Mouse (Mus musculus) forebrain, embryonic 16.5 days (tissue): ENCODE results near the gene Sox2. TPM values are rescaled to one million over a fixed set of nuclear protein-coding genes. Genes with fewer than 3 reads are reported as not detected.

ENCODE experiments used
- ATAC-seq: fragments of 200-750 bp; cut with Nextera tagmentation; 2 replicates; pipeline ENCODE4 v1.8.0; 2017; ENCODE audit warnings: mild to moderate bottlenecking, moderate library complexity
- H3K27ac ChIP-seq: fragments of 300-500 bp; sonication (generic); 2 replicates; pipeline ENCODE4 v1.5.1; 2014; ENCODE audit warnings: low read length, control low read depth
- H3K27me3 ChIP-seq: fragments of 300-500 bp; sonication (generic); replicated peaks from 2 replicates; pipeline ENCODE4 v1.6.1; 2014; ENCODE audit warnings: low read length; ENCODE audit not compliant: control insufficient read depth, insufficient read depth
- H3K36me3 ChIP-seq: fragments of 300-500 bp; sonication (generic); 2 replicates; pipeline ENCODE4 v1.6.1; 2014; ENCODE audit not compliant: control insufficient read depth, insufficient read depth
- H3K4me1 ChIP-seq: fragments of 300-500 bp; sonication (generic); replicated peaks from 2 replicates; pipeline ENCODE4 v1.6.1; 2014; ENCODE audit warnings: low read length; ENCODE audit not compliant: control insufficient read depth, insufficient read depth
- H3K4me2 ChIP-seq: fragments of 300-500 bp; sonication (generic); 2 replicates; pipeline ENCODE4 v1.6.1; 2014; ENCODE audit warnings: mild to moderate bottlenecking, low read length, control low read depth
- H3K4me3 ChIP-seq: fragments of 300-500 bp; sonication (generic); replicated peaks from 2 replicates; pipeline ENCODE4 v1.5.1; 2014; ENCODE audit warnings: mild to moderate bottlenecking, low read length, control low read depth
- H3K9ac ChIP-seq: fragments of 300-500 bp; sonication (generic); replicated peaks from 2 replicates; pipeline ENCODE4 v1.6.1; 2014; ENCODE audit warnings: low read depth, low read length, control low read depth
- H3K9me3 ChIP-seq: fragments of 300-500 bp; sonication (generic); 2 replicates; pipeline ENCODE4 v1.6.1; 2016; ENCODE audit warnings: low read length; ENCODE audit not compliant: control insufficient read depth
- WGBS: fragments of 180-500 bp; shearing (Covaris S2); extraction: QIAGEN DNeasy Blood & Tissue Kit; methylation state at CpG from one replicate; pipeline ENCODE4 v1.1.7; 2014; 5-methylcytosine and 5-hydroxymethylcytosine counted together
- polyA plus RNA-seq: library from polyadenylated mRNA; unstranded; fragments of >200 nt; fragmentation: Nextera tagmentation; extraction: Ambion mirVana; gene quantifications from 2 replicates; pipeline ENCODE4 v1.2.1, GENCODE M21; 2015

Sox2 gene
- polyA plus RNA-seq, 1 experiment from 2014 or later: 20.8 TPM

DNA sequence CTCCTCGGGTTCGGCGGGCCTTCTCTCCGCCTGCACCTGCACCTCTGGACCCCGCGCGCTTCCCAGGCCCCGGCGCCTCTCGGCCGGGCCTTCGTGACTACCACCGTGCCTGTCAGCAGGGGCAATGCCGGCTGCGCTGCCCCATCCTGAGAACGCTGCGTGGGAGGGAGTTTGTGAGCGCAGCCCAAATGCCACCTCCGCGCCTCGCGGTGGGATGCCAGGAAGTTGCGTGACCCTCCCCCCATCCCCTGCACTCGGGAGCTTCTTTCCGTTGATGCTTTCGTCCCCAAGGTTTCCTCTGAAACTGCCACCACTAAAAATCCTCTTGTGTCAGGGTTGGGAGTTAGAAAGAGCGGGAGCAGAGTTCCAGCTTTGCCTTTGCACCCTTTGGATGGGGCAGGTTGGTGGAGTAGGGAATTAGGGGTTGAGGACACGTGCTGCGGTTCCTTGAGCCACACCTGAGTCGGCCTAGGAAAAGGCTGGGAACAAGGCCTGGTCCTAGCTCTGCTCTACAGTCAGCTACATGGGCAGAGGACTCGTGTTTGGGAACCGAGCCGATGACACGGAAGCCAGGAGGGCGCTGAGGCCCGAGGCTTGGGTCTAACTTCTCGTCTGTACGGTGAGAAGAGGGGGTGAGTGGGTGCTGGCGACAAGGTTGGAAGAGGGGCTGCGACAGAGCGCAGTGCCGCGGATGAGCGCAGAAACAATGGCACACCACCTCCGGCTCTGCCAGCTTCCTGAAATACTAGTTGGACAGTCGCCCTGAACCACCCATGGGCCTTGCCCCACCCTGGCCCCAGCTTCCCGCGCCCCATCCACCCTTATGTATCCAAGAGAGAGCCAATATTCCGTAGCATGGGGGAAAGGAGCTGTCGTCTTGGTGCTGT is 1.1 kb upstream of the Sox2 start:
- Histone ChIP-seq H3K9me3 (no peaks in the 10 kb centered on the region), H3K4me3 (peak overlapping the region; percentile 68), H3K9ac (peak overlapping the region; percentile 57), H3K27me3 (no peaks in the 10 kb centered on the region), H3K27ac (peak overlapping the region; percentile 80), H3K36me3 (no peaks in the 10 kb centered on the region), H3K4me2 (peak overlapping the region; percentile 56), H3K4me1 (peaks cover 35% of the 10 kb centered on the region)
- WGBS: under 1% methylated on average over 50 of the region's 50 CpGs
- peak; percentile 62 for ATAC-seq

DNA sequence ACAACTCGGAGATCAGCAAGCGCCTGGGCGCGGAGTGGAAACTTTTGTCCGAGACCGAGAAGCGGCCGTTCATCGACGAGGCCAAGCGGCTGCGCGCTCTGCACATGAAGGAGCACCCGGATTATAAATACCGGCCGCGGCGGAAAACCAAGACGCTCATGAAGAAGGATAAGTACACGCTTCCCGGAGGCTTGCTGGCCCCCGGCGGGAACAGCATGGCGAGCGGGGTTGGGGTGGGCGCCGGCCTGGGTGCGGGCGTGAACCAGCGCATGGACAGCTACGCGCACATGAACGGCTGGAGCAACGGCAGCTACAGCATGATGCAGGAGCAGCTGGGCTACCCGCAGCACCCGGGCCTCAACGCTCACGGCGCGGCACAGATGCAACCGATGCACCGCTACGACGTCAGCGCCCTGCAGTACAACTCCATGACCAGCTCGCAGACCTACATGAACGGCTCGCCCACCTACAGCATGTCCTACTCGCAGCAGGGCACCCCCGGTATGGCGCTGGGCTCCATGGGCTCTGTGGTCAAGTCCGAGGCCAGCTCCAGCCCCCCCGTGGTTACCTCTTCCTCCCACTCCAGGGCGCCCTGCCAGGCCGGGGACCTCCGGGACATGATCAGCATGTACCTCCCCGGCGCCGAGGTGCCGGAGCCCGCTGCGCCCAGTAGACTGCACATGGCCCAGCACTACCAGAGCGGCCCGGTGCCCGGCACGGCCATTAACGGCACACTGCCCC is 586 bp downstream of the Sox2 start:
- Histone ChIP-seq H3K4me3 (peak overlapping the region; percentile 68), H3K27me3 (no peaks in the 10 kb centered on the region; the same call in 1 of the 2 replicates), H3K4me2 (peak overlapping the region; percentile 56), H3K9me3 (no peaks in the 10 kb centered on the region), H3K27ac (peak overlapping the region; percentile 97), H3K4me1 (peaks cover 29% of the 10 kb centered on the region), H3K9ac (peak overlapping the region; percentile 82), H3K36me3 (no peaks in the 10 kb centered on the region)
- no peak for ATAC-seq
- WGBS: under 1% methylated on average over 67 of the region's 67 CpGs

DNA sequence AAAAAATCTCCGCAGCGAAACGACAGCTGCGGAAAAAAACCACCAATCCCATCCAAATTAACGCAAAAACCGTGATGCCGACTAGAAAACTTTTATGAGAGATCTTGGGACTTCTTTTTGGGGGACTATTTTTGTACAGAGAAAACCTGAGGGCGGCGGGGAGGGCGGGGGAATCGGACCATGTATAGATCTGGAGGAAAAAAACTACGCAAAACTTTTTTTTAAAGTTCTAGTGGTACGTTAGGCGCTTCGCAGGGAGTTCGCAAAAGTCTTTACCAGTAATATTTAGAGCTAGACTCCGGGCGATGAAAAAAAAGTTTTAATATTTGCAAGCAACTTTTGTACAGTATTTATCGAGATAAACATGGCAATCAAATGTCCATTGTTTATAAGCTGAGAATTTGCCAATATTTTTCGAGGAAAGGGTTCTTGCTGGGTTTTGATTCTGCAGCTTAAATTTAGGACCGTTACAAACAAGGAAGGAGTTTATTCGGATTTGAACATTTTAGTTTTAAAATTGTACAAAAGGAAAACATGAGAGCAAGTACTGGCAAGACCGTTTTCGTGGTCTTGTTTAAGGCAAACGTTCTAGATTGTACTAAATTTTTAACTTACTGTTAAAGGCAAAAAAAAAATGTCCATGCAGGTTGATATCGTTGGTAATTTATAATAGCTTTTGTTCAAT is 1.4 kb downstream of the Sox2 start:
- peak overlapping the region; percentile 68 for H3K4me3 ChIP-seq
- no peak for ATAC-seq
- H3K36me3 ChIP-seq: no peaks in the 10 kb centered on the region
- H3K27ac ChIP-seq: peak overlapping the region; percentile 97
- H3K4me1 ChIP-seq: peaks cover 28% of the 10 kb centered on the region
- H3K9me3 ChIP-seq: no peaks in the 10 kb centered on the region
- no peaks in the 10 kb centered on the region; the same call in 1 of the 2 replicates for H3K27me3 ChIP-seq
- H3K4me2 ChIP-seq: peak overlapping the region; percentile 56
- under 1% methylated on average over 26 of the region's 26 CpGs for WGBS
- peak overlapping the region; percentile 82 for H3K9ac ChIP-seq

DNA sequence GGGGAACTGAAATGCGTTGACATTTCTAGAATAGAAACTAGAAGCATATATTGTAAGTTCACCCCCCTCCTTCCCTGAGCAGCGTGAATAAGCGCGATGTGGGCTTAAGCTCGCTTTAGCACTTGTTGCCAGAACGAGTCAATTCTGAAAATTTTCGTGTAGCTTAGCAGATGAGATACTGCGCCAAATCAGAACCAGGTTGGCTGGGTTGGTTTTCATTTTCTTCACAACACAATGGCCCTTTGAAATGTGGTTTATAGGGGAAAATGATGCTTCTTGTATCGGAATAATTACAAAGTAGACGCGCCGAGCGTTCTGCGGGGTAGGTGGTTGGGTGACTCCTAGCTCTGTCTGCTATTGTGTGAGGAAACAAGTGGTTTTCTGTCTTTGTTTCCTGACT is 2.4 kb downstream of the Sox2 start:
- Histone ChIP-seq H3K4me3 (peak overlapping the region; percentile 50), H3K4me2 (peak overlapping the region; percentile 44), H3K27ac (peak overlapping the region; percentile 83), H3K9me3 (no peaks in the 10 kb centered on the region), H3K9ac (peak overlapping the region; percentile 64), H3K4me1 (peaks cover 35% of the 10 kb centered on the region), H3K36me3 (no peaks in the 10 kb centered on the region), H3K27me3 (no peaks in the 10 kb centered on the region; the same call in 1 of the 2 replicates)
- ATAC-seq: no peak
- WGBS: 2% methylated on average over 14 of the region's 14 CpGs

DNA sequence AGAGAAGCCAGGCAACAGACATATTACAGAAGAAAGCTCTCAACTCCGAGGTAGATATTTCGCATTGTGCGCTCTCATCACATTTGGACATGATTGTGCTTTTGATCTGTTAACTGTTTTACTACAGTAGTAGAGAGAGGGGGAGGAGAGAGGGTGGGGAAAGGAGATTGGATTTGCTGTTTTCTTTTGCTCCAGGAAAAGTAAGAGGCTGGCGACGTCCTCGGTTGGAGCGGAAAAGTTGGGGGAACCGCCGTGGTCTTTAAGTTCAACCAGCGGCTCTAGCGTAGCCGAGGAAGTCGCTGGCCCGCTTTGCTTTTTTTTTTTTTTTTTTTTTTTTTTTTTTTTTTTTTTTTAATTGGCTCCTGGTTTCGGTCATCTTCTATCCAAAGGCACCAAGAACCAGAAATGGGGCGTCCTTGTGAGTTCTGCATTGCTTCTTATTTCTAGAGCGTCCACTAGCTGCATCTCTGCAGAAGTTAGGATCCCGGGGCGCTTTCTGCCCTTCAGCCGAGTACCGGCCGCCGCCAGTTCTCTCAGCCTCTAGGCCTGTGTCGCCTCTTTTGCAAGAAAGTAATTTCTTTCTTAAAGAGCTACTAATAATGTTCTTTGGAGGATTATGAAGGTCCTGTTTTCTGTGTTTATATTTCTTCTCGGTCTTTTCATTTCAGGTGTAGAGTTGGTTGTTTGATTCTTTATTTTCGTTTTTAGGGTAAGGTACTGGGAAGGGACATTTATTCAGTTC is 3.2 kb downstream of the Sox2 start:
- peak overlapping the region; percentile 44 for H3K4me2 ChIP-seq
- H3K27ac ChIP-seq: peak overlapping the region; percentile 83
- no peaks in the 10 kb centered on the region for H3K36me3 ChIP-seq
- H3K4me1 ChIP-seq: peaks cover 43% of the 10 kb centered on the region
- no peaks in the 10 kb centered on the region for H3K9me3 ChIP-seq
- ATAC-seq: no peak
- H3K9ac ChIP-seq: peak overlapping the region; percentile 33
- no peaks in the 10 kb centered on the region; the same call in 1 of the 2 replicates for H3K27me3 ChIP-seq
- peak overlapping the region; percentile 50 for H3K4me3 ChIP-seq
- WGBS: 4% methylated on average over 26 of the region's 26 CpGs

DNA sequence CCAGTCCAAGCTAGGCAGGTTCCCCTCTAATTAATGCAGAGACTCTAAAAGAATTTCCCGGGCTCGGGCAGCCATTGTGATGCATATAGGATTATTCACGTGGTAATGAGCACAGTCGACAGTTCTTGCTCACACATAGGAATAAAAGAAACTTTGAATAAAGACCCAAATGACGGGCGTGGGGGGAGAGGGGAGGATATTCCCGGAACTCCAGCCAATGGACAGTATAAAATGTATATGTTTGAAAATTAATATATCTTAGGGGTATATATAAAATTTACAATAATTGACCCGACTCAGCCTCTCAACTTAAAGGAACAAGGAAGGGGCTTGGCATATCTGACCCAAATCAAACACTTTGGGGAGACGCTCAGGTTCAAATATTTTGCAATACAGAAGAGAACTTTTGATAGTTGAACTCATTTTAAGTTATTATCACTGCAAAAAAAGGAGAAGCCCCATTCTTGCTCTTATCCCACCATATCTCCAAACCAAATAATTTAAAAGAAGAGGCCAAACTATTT is 3.8 kb downstream of the Sox2 start:
- peaks cover 43% of the 10 kb centered on the region for H3K4me1 ChIP-seq
- WGBS: 2% methylated on average over 9 of the region's 9 CpGs
- peak overlapping the region; percentile 33 for H3K9ac ChIP-seq
- peak overlapping the region; percentile 50 for H3K4me3 ChIP-seq
- H3K4me2 ChIP-seq: peak overlapping the region; percentile 44
- ATAC-seq: no peak
- no peaks in the 10 kb centered on the region; the same call in 1 of the 2 replicates for H3K27me3 ChIP-seq
- no peaks in the 10 kb centered on the region for H3K36me3 ChIP-seq
- no peaks in the 10 kb centered on the region for H3K9me3 ChIP-seq
- peak overlapping the region; percentile 83 for H3K27ac ChIP-seq

DNA sequence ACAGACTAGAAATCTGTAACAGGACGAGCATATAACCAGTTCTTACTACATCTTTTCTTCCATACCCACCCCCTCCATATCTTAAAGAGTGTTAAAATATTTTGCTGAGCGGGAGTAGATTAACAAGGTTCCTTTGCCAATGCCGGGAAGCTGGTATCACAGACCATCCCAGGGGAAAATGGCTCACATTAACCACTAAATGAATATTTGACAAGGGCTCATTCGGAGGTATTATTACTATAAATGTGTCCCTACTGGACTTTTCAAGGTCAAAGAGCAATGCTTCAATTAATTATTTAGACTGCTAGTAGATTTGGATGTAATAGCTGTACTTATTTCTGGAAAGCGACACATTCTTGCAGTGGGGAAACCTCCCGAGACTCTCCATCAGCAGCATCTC is 4.6 kb downstream of the Sox2 start:
- Histone ChIP-seq H3K4me3 (peak overlapping the region; percentile 50), H3K4me2 (peak overlapping the region; percentile 44), H3K9ac (peak overlapping the region; percentile 33), H3K27ac (peak overlapping the region; percentile 85), H3K4me1 (peaks cover 44% of the 10 kb centered on the region), H3K9me3 (no peaks in the 10 kb centered on the region), H3K36me3 (no peaks in the 10 kb centered on the region), H3K27me3 (no peaks in the 10 kb centered on the region; the same call in 1 of the 2 replicates)
- ATAC-seq: no peak
- WGBS: 8% methylated on average over 6 of the region's 6 CpGs

DNA sequence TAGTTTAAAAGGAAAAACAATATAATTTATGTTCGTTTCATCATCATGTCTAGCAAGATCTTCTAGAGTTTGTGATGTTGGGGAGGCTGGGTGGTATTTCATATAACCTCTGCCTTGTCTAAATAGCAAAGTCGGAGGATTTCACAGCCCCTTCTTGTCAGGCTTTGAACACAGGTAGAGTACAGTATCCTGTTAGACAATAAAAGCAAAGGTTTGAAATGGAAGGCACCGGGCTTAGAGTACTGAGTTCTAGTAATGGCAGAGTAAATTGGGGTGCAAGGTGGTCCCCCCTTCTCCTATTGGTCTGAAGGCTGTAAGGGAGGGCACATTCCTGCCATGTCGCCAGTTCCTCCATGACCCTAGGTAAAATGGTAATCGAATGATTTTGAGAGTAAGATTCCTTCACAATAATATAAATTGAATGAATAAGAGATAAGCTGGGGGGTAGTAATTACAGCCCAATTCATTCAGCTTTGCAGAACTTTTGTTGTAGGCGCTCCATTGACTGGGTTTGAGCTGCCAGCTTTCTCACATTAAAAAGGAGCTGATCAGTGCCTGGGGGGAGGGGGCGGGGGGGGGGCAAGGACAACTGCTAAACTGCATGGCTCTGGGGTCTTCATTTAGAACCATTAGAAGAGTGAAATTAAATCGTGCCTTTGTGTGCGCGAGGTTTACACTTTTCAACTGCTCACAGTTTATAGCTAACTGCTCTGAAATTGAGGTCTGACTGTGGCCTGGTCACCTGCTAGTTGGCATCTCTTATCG is 5.3 kb downstream of the Sox2 start:
- 4% methylated on average over 11 of the region's 11 CpGs for WGBS
- Histone ChIP-seq H3K36me3 (no peaks in the 10 kb centered on the region), H3K4me2 (peak overlapping the region; percentile 44), H3K4me1 (peaks cover 47% of the 10 kb centered on the region), H3K9me3 (no peaks in the 10 kb centered on the region), H3K27ac (peak overlapping the region; percentile 85), H3K27me3 (no peaks in the 10 kb centered on the region; the same call in 1 of the 2 replicates), H3K9ac (peak overlapping the region; percentile 33), H3K4me3 (peak overlapping the region; percentile 50)
- ATAC-seq: peak; percentile 21
